Mouse (Mus musculus) olfactory bulb, adult 2 months (tissue): ENCODE data around the gene Fam170b. TPM values are rescaled to one million over a fixed set of nuclear protein-coding genes. Genes with fewer than 3 reads are reported as not detected.
A peak's percentile ranks its signal among the peaks of the same experiment; 100 is the strongest.

ENCODE experiments used
- H3K27ac ChIP-seq: fragments of 200-500 bp; 2 replicates; pipeline ENCODE4 v1.5.1; 2012; ENCODE audit warnings: low read depth, low read length; ENCODE audit not compliant: insufficient read depth
- H3K4me1 ChIP-seq: fragments of 200-500 bp; 2 replicates; pipeline ENCODE4 v1.6.1; 2012; ENCODE audit warnings: low read length; ENCODE audit not compliant: control insufficient read depth, insufficient read depth
- H3K4me3 ChIP-seq: fragments of 200-500 bp; 2 replicates; pipeline ENCODE4 v1.5.1; 2012; ENCODE audit warnings: mild to moderate bottlenecking, low read depth, low read length, moderate library complexity; ENCODE audit not compliant: insufficient read depth
- CTCF ChIP-seq: fragments of 200-500 bp; IDR thresholded peaks from 2 replicates; pipeline ENCODE4 v1.5.1; 2012; ENCODE audit warnings: low read depth, mild to moderate bottlenecking, low read length, moderate library complexity; ENCODE audit not compliant: insufficient read depth
- POLR2A ChIP-seq: fragments of 200-500 bp; IDR thresholded peaks from 2 replicates; pipeline ENCODE4 v1.6.1; 2012; ENCODE audit warnings: mild to moderate bottlenecking, low read depth, low read length, moderate library complexity; ENCODE audit not compliant: insufficient read depth
- WGBS: fragments of 180-500 bp; shearing (Covaris S2); methylation state at CpG from one replicate; pipeline ENCODE4 v1.1.7; 2018; 5-methylcytosine and 5-hydroxymethylcytosine counted together
- polyA plus RNA-seq: library from polyadenylated mRNA; stranded (reverse); fragments of >200 nt; gene quantifications from 2 replicates; pipeline ENCODE4 v1.2.4, GENCODE M21; 2012; ENCODE audit warnings: low replicate concordance; ENCODE audit not compliant: missing spikeins, insufficient read depth, insufficient read length

Fam170b gene
- polyA plus RNA-seq, 1 experiment = not detected

GRCm38 (mm10) chr14:32856246-32856645 is 22.5 kb downstream of the Fam170b start:
- no peak for TF ChIP-seq CTCF
- no peak for TF ChIP-seq POLR2A
- 41% methylated on average over 5 of the region's 5 CpGs for WGBS
- Histone ChIP-seq H3K27ac (no peak overlapping the region), H3K4me3 (peak overlapping the region; percentile 54; the same call in 1 of the 2 replicates), H3K4me1 (peaks cover 7% of the 10 kb centered on the region)

DNA sequence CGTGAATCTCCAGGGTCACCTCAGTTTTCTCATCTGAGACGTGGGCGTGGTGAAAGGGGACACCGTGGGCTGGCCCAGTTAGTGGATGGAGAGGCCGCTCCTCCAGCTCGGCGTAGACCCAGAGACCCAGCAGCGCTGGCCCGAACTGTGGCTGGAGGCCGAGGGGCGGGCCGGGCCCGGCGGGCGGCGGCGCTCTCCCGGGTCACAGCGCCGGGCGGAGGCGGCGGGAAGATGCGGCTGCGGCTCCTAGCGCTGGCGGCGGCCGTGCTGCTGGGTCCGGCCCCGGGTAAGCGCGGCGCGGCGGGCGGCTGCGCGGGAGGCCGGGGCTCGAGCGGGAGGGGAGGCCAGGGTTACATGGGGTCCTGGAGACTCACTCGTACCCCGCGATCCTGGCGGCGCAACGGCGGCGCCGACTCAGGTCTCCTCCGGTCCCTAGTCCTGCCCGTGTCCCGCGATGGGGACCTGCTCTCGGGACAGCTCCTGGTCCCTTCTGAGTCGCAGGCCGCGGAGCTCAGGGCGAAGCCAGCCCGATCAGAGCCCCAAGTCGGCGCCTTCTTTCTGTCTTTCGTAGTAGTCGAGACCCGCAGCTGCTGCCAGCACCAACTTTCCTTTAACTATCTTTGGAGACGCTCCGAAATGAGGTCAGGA is 23.0 kb downstream of the Fam170b start, which contains the start of gene Vstm4:
TSS of gene Vstm4 (plus strand) at position 76 of the 648 bp plus-strand sequence.
- 3% methylated on average over 63 of the region's 68 CpGs for WGBS
- Histone ChIP-seq H3K27ac (0 out of 2 replicates have a peak within 1 kb of the TSS, but pooled peaks have one; percentile 12), H3K4me1 (peaks cover 7% of the 10 kb centered on the region), H3K4me3 (peak within 1 kb of the TSS; percentile 54)
- TF ChIP-seq CTCF = no peak

- no peak overlapping the region for H3K4me3 ChIP-seq
- H3K27ac ChIP-seq = no peak overlapping the region
- 95% methylated on average over 10 of the region's 10 CpGs for WGBS
- no peak for TF ChIP-seq POLR2A
- no peak for TF ChIP-seq CTCF
- peaks cover 7% of the 10 kb centered on the region for H3K4me1 ChIP-seq
Observed at GRCm38 (mm10) chr14:32858361-32858760, 24.6 kb downstream of the Fam170b start.

GRCm38 (mm10) chr14:32858941-32859510 is 25.3 kb downstream of the Fam170b start:
- 86% methylated on average over 6 of the region's 6 CpGs for WGBS

GRCm38 (mm10) chr14:32859831-32860569 is 26.2 kb downstream of the Fam170b start:
- TF ChIP-seq POLR2A = no peak
- TF ChIP-seq CTCF = no peak
- Histone ChIP-seq H3K27ac (no peak overlapping the region), H3K4me1 (peaks cover 7% of the 10 kb centered on the region), H3K4me3 (no peak overlapping the region)
- 83% methylated on average over 11 of the region's 11 CpGs for WGBS

More at GRCm38 (mm10) chr14:32858941-32859510, 25.3 kb downstream of the Fam170b start:
- no peak overlapping the region for H3K27ac ChIP-seq
- H3K4me3 ChIP-seq = no peak overlapping the region
- peaks cover 7% of the 10 kb centered on the region for H3K4me1 ChIP-seq
- TF ChIP-seq CTCF (no peak), POLR2A (no peak)

GRCm38 (mm10) chr14:32861149-32861581 is 27.4 kb downstream of the Fam170b start:
- H3K4me3 ChIP-seq = no peak overlapping the region
- H3K27ac ChIP-seq = no peak overlapping the region; the same call in 1 of the 2 replicates
- TF ChIP-seq POLR2A (no peak), CTCF (no peak)
- H3K4me1 ChIP-seq = peaks cover 7% of the 10 kb centered on the region
- WGBS = 61% methylated on average over 6 of the region's 6 CpGs

DNA sequence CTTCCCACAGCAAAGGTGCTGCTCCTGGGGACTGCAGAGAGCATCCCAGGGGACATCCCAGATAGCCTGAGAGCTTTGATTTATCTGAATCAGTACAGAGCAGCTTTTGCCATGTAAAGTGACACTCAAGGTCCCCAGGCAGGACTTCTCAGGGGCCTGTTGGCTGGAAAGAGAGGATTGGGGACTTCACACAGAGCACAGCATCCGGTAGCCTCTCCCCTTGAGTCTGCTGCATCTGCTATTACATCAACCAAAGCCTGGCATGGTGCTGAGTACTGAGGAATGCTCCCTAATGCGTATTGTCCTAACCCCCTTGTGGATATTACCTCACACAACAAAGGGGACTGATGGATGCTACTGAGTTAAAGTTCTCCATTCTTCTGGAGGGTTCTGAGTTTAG is 27.9 kb downstream of the Fam170b start:
- peaks cover 7% of the 10 kb centered on the region for H3K4me1 ChIP-seq
- H3K27ac ChIP-seq = no peak overlapping the region; the same call in 1 of the 2 replicates
- 82% methylated on average over 2 of the region's 2 CpGs for WGBS
- no peak overlapping the region for H3K4me3 ChIP-seq
- TF ChIP-seq CTCF = no peak
- no peak for TF ChIP-seq POLR2A

- no peak overlapping the region for H3K4me3 ChIP-seq
- 86% methylated on average over 3 of the region's 3 CpGs for WGBS
- H3K27ac ChIP-seq = no peak overlapping the region
- no peaks in the 10 kb centered on the region; the same call in 1 of the 2 replicates for H3K4me1 ChIP-seq
- TF ChIP-seq CTCF = no peak
Observed at GRCm38 (mm10) chr14:32865331-32865730, 31.6 kb downstream of the Fam170b start.

DNA sequence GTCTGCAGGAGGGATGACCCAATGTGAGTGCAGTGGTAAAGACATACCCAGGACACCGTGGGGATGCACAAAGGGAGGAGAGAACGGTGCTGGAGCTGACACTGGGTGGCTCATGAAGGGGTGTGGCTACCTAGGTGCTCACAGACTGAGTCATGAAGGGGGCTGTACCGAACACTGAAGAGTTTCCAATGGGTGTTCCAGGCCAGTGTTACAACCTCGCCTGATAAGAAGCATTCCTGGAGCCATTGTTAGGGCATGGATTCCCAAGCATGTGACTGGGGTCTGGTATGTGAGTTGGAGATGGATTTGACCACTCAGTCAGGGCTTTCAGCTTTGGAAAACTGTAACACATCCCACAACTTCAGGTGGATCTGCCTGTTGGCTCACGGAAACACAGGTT is 38.2 kb downstream of the Fam170b start:
- Histone ChIP-seq H3K4me3 (no peak overlapping the region), H3K4me1 (peaks cover 5% of the 10 kb centered on the region; the same call in 1 of the 2 replicates), H3K27ac (no peak overlapping the region)
- 93% methylated on average over 5 of the region's 5 CpGs for WGBS
- TF ChIP-seq POLR2A (no peak), CTCF (no peak)
